Mouse (Mus musculus): ENCODE measurements at regions not wholly inside any gene's neighbourhood (a gene's known extent, or its start where the extent isn't known, plus 50 kb on each side); places are given as distances from the start of the nearest gene placed in this dataset.

- no peak for DNase-seq (ENCODE audit: low spot score in 2 of 2)
These were observed 69.8 kb upstream of the Slc6a14 start for GRCm38 (mm10) chrX:21644851-21645250.

GRCm38 (mm10) chrX:21651508-21652297 is 63.0 kb upstream of the Slc6a14 start:
- DNase-seq (ENCODE audit: low spot score in 2 of 2), result peak in 1 of 2 experiments; percentile 22
